Mouse (Mus musculus) bone marrow, adult 2 months (tissue): ENCODE data around the gene Meox2. TPM values are rescaled to one million over a fixed set of nuclear protein-coding genes. Genes with fewer than 3 reads are reported as not detected.

Source experiments
- H3K27ac ChIP-seq: fragments of 200-500 bp; 2 replicates; pipeline ENCODE4 v1.5.1; 2012; ENCODE audit warnings: low read depth, mild to moderate bottlenecking, control low read depth, inconsistent platforms, low read length; ENCODE audit not compliant: control insufficient read depth, poor library complexity, insufficient read depth
- H3K4me1 ChIP-seq: fragments of 200-500 bp; 2 replicates; pipeline ENCODE4 v1.6.1; 2011; ENCODE audit warnings: low read length; ENCODE audit not compliant: control insufficient read depth, insufficient read depth
- H3K4me3 ChIP-seq: fragments of 200-500 bp; replicated peaks from 2 replicates; pipeline ENCODE3; 2011; ENCODE audit warnings: mild to moderate bottlenecking, low read depth, low read length, control low read depth; ENCODE audit not compliant: control insufficient read depth
- CTCF ChIP-seq: fragments of 200-500 bp; IDR thresholded peaks from 2 replicates; pipeline ENCODE4 v1.5.1; 2011; ENCODE audit warnings: low read length, control low read depth; ENCODE audit not compliant: control insufficient read depth, insufficient read depth
- POLR2A ChIP-seq: fragments of 200-500 bp; IDR thresholded peaks from 2 replicates; pipeline ENCODE4 v1.6.1; 2011; ENCODE audit warnings: low read depth, mild to moderate bottlenecking, control low read depth, low read length, borderline replicate concordance; ENCODE audit not compliant: control insufficient read depth
- WGBS: fragments of 180-500 bp; shearing (Covaris S2); methylation state at CpG from one replicate; pipeline ENCODE4 v1.1.7; 2018; 5-methylcytosine and 5-hydroxymethylcytosine counted together
- polyA plus RNA-seq: library from polyadenylated mRNA; stranded (reverse); fragments of >200 nt; gene quantifications from 2 replicates; pipeline ENCODE4 v1.2.4, GENCODE M21; 2011; ENCODE audit warnings: low replicate concordance; ENCODE audit not compliant: missing spikeins, insufficient read depth, insufficient read length

Meox2 gene
- polyA plus RNA-seq, 1 experiment: not detected

DNA sequence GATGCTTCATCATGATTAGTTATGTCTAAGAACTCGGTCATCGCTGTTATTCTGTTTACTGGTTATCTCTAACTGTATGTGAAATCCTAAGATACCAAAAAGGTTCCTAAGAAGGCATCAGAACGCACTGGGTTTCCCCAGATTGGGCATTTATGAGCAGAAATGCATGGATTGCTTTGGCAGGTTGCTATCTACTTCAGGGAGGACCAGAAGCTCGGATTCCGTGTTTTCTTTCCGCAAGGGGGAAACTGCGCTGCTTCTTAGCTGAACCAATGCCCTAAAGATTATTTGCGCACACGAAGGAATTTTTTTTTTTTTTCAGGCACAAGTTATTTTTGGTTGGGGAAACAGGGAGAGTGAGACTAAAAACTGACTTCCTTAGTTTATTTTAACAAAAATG lies 2.6 kb downstream of the Meox2 start:
- TF ChIP-seq POLR2A: no peak
- TF ChIP-seq CTCF: no peak
- WGBS: 62% methylated on average over 9 of the region's 9 CpGs

GRCm38 (mm10) chr12:37119246-37119645 lies 10.9 kb downstream of the Meox2 start:
- Histone ChIP-seq H3K27ac (no peak overlapping the region), H3K4me1 (no peaks in the 10 kb centered on the region), H3K4me3 (no peak overlapping the region)
- no peak for TF ChIP-seq POLR2A
- TF ChIP-seq CTCF: no peak
- WGBS: 87% methylated on average over 5 of the region's 5 CpGs

More for the DNA sequence above, 2.6 kb downstream of the Meox2 start:
- Histone ChIP-seq H3K4me3 (no peak overlapping the region), H3K4me1 (no peaks in the 10 kb centered on the region), H3K27ac (no peak overlapping the region)

- Histone ChIP-seq H3K4me1 (no peaks in the 10 kb centered on the region), H3K27ac (no peak overlapping the region), H3K4me3 (no peak overlapping the region)
- TF ChIP-seq CTCF: no peak
- no peak for TF ChIP-seq POLR2A
- 75% methylated on average over 2 of the region's 2 CpGs for WGBS
These were observed 15.4 kb downstream of the Meox2 start for GRCm38 (mm10) chr12:37123763-37124162.

- 33% methylated on average over 3 of the region's 3 CpGs for WGBS
- H3K4me1 ChIP-seq: no peaks in the 10 kb centered on the region
- H3K27ac ChIP-seq: no peak overlapping the region
- H3K4me3 ChIP-seq: no peak overlapping the region
- TF ChIP-seq CTCF: no peak
- TF ChIP-seq POLR2A: no peak
These were observed 33.9 kb downstream of the Meox2 start for GRCm38 (mm10) chr12:37142080-37142703.

GRCm38 (mm10) chr12:37143879-37144278 lies 35.5 kb downstream of the Meox2 start:
- Histone ChIP-seq H3K4me1 (no peaks in the 10 kb centered on the region), H3K27ac (no peak overlapping the region), H3K4me3 (no peak overlapping the region)
- 85% methylated on average over 1 of the region's 1 CpGs for WGBS
- no peak for TF ChIP-seq CTCF

DNA sequence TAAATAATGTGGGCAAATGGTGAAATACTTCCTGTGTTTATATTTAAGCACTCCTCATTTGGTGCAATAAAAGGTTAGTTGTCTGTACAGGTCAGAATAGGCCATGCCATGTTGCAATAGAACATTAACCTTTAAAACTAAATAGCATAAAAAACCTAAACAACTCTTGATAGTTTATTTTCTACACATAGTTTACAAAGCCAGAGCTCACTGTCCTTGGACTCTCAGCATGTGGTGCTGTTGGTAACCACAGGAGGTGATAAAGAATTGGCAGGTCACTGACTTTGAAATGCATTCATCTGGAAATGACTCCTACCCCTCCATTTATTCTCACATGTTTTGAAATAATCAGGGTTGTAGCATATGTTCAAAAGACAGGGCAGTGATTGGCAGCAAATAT lies 59.4 kb downstream of the Meox2 start:
- Histone ChIP-seq H3K27ac (no peak overlapping the region), H3K4me3 (no peak overlapping the region), H3K4me1 (no peaks in the 10 kb centered on the region)
- TF ChIP-seq POLR2A: no peak
- no peak for TF ChIP-seq CTCF

GRCm38 (mm10) chr12:37173324-37173723 lies 65.0 kb downstream of the Meox2 start:
- no peak overlapping the region for H3K27ac ChIP-seq
- 85% methylated on average over 3 of the region's 3 CpGs for WGBS
- no peaks in the 10 kb centered on the region for H3K4me1 ChIP-seq
- no peak overlapping the region for H3K4me3 ChIP-seq
- TF ChIP-seq POLR2A: no peak
- no peak for TF ChIP-seq CTCF

DNA sequence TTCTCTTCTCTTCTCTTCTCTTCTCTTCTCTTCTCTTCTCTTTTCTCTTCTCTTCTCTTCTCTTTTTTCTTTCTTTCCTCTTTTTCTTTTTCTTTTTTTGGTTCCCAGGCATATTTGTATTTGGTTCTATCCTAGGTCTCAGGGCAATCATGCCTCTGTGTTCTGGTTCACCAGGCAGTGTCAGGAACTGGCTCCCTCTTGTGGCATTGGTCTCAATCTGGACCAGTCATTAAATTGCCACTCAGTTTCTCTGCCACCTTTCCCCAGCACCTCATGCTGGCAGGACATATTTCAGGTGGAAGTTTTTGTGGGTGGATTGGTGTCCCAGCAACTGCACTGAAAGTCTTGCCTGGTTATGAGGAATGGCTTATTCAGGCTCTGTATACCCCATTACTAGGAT lies 75.3 kb downstream of the Meox2 start:
- TF ChIP-seq POLR2A (no peak), CTCF (no peak)
- H3K4me3 ChIP-seq: no peak overlapping the region
- H3K27ac ChIP-seq: no peak overlapping the region
- H3K4me1 ChIP-seq: no peaks in the 10 kb centered on the region

DNA sequence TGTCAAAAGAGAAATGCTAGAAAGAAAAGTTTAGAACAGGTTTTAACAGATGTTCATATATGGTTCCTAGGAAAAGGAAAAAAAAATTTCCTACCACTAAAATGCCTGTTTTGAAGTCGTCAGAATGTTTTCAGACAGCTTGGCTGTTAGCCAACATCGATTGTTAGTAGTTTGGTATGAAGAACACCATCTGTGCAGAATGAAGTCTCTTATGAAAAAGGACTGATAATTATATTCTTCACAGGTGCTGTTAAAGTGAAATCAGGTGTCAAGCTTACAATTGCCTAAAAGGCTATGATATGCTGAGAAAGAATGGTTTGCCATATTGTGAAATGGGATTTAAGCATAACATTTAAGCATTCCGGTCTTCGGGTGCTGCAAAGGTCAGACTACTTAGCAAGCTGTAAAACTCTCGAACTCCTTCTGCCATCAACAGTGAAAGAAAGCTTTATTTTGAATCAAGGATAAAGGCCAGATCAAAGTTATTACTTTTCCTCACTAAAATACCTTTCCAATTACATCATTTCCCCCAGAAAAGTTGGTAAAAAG lies 80.7 kb downstream of the Meox2 start:
- H3K4me1 ChIP-seq: no peaks in the 10 kb centered on the region
- no peak overlapping the region for H3K4me3 ChIP-seq
- WGBS: 69% methylated on average over 5 of the region's 5 CpGs
- H3K27ac ChIP-seq: no peak overlapping the region
- no peak for TF ChIP-seq POLR2A
- TF ChIP-seq CTCF: no peak

Other genes with a start within 250 kb of the Meox2 start
- gene Agmo, start 133.1 kb downstream of the Meox2 start, polyA plus RNA-seq: 1.7 TPM in 1 of 2 replicates, not detected in the other